Mouse (Mus musculus): ENCODE measurements around the gene Cdk2.

GRCm38 (mm10) chr10:128731992-128732391 lies 27.2 kb upstream of the Cdk2 start:
- no peak for TF ChIP-seq POLR2A (IDR thresholded peaks at IDR 0.05; ENCODE audit: borderline replicate concordance, extremely low read depth, insufficient read depth, insufficient read length, poor library complexity, severe bottlenecking)
- no peak for TF ChIP-seq CTCF (IDR thresholded peaks at IDR 0.05; ENCODE audit: borderline replicate concordance, extremely low read depth, insufficient read depth, insufficient read length)

Measured in brain, embryonic 14.5 days (tissue).